Mouse (Mus musculus) heart, embryonic 16.5 days (tissue): ENCODE measurements around the gene Slc6a1. TPM values are rescaled to one million over a fixed set of nuclear protein-coding genes. Genes with fewer than 3 reads are reported as not detected.

Experiments used
- ATAC-seq: fragments of 200-750 bp; cut with Nextera tagmentation; replicated peaks from 2 replicates; pipeline ENCODE4 v1.8.0; 2017; ENCODE audit warnings: moderate number of reproducible peaks; ENCODE audit not compliant: insufficient read depth, low FRiP score; ENCODE audit errors: extremely low read depth
- H3K27ac ChIP-seq: fragments of 300-500 bp; sonication (generic); 2 replicates; pipeline ENCODE4 v1.5.1; 2014; ENCODE audit warnings: mild to moderate bottlenecking, low read length, control low read depth, moderate library complexity
- H3K27me3 ChIP-seq: fragments of 300-500 bp; sonication (generic); 2 replicates; pipeline ENCODE4 v1.6.1; 2014; ENCODE audit warnings: low read length, mixed read lengths; ENCODE audit not compliant: control insufficient read depth, insufficient read depth
- H3K36me3 ChIP-seq: fragments of 300-500 bp; sonication (generic); 2 replicates; pipeline ENCODE4 v1.6.1; 2014; ENCODE audit not compliant: control insufficient read depth, insufficient read depth
- H3K4me1 ChIP-seq: fragments of 300-500 bp; sonication (generic); 2 replicates; pipeline ENCODE4 v1.6.1; 2014; ENCODE audit warnings: low read length, mixed read lengths; ENCODE audit not compliant: control insufficient read depth, insufficient read depth
- H3K4me2 ChIP-seq: fragments of 300-500 bp; sonication (generic); 2 replicates; pipeline ENCODE4 v1.6.1; 2014; ENCODE audit warnings: low read depth, mild to moderate bottlenecking, control low read depth, low read length
- H3K4me3 ChIP-seq: fragments of 300-500 bp; sonication (generic); 2 replicates; pipeline ENCODE4 v1.5.1; 2014; ENCODE audit warnings: mild to moderate bottlenecking, control low read depth, low read length
- H3K9ac ChIP-seq: fragments of 300-500 bp; sonication (generic); 2 replicates; pipeline ENCODE4 v1.6.1; 2014; ENCODE audit warnings: low read length, control low read depth
- H3K9me3 ChIP-seq: fragments of 300-500 bp; sonication (generic); replicated peaks from 2 replicates; pipeline ENCODE4 v1.6.1; 2016; ENCODE audit warnings: low read length; ENCODE audit not compliant: control insufficient read depth
- WGBS: fragments of 180-500 bp; shearing (Covaris S2); extraction: QIAGEN DNeasy Blood & Tissue Kit; methylation state at CpG from one replicate; pipeline ENCODE4 v1.1.7; 2014; 5-methylcytosine and 5-hydroxymethylcytosine counted together
- polyA plus RNA-seq: library from polyadenylated mRNA; unstranded; fragments of >200 nt; fragmentation: Nextera tagmentation; extraction: Ambion mirVana; gene quantifications from 2 replicates; pipeline ENCODE4 v1.2.1, GENCODE M21; 2015

Slc6a1 gene
- polyA plus RNA-seq, 1 experiment from 2014 or later = 0.42 TPM

DNA sequence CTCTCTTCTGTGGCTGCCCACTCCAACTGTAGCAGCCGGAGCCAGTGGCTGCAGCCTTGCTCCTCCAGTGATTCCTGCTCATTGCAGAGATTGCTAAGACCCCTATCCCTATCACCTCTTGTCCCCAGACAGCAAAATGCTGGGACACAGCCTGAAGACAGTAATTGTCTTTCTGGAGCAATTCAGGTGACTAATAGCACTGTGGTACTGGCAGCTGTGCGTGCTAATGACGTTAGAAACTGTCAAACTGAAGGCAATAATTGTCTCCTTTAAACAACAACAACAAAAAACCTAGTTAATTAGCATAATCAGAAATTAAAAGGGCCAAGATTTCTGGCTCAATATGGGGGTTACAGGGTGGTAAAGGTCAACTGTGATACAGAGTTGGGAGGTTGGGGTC is 18.4 kb upstream of the Slc6a1 start:
- Histone ChIP-seq H3K9me3 (no peaks in the 10 kb centered on the region), H3K27me3 (0 out of 2 replicates have a peak, but pooled peaks cover 4% of the 10 kb centered on the region), H3K4me1 (peaks cover 5% of the 10 kb centered on the region; the same call in 1 of the 2 replicates), H3K4me3 (no peak overlapping the region), H3K9ac (no peak overlapping the region), H3K27ac (no peak overlapping the region), H3K36me3 (no peaks in the 10 kb centered on the region), H3K4me2 (no peak overlapping the region)
- 79% methylated on average over 3 of the region's 3 CpGs for WGBS
- ATAC-seq = no peak

DNA sequence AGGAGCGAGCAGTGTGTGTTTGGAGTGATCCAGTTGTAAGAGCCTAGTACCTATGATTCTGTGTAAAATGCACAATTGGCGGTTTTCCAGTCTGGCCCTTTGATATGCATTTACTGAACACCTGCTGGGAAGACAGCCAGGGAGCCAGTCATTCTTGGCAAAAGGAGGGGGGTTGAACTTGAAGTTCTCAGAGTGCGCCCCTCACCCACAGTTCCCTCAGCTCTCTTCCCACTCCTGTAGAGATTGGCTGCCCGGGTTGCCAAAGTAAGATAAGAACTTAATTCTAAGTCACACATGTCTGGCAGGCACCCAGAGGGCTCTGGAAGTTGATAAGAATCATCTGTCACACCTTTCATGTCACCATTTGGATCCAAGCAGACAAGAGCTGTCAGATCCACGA is 18.0 kb upstream of the Slc6a1 start:
- Histone ChIP-seq H3K36me3 (no peaks in the 10 kb centered on the region), H3K4me2 (no peak overlapping the region), H3K9me3 (no peaks in the 10 kb centered on the region), H3K9ac (no peak overlapping the region), H3K27me3 (peaks cover 4% of the 10 kb centered on the region; the same call in 1 of the 2 replicates), H3K4me1 (peaks cover 5% of the 10 kb centered on the region; the same call in 1 of the 2 replicates), H3K27ac (no peak overlapping the region), H3K4me3 (no peak overlapping the region)
- WGBS = 29% methylated on average over 5 of the region's 5 CpGs
- no peak for ATAC-seq

DNA sequence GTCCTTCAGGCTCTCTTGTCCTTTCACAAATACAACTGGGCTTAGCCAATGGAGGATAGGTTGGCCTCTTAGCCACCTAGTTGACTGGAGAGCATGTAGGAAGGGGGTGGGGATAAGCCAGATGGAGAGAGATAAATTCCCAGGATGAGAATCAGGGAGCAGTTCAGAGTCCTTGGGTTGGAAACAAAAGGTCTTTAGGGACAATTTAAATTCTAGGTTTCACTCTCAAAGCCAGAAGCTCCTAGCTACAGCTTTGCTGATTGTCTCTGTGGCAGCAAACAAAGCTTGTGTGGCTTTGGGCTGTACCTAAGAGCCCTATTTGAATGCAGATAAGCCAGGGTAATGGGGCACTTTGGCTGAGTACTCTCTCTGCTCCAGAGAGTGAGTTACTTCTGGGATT is 16.2 kb upstream of the Slc6a1 start:
- Histone ChIP-seq H3K27ac (no peak overlapping the region), H3K27me3 (peaks cover 7% of the 10 kb centered on the region; the same call in 1 of the 2 replicates), H3K9me3 (no peaks in the 10 kb centered on the region), H3K36me3 (no peaks in the 10 kb centered on the region), H3K4me2 (no peak overlapping the region), H3K4me1 (peaks cover 5% of the 10 kb centered on the region; the same call in 1 of the 2 replicates), H3K4me3 (no peak overlapping the region), H3K9ac (no peak overlapping the region)
- no peak for ATAC-seq

DNA sequence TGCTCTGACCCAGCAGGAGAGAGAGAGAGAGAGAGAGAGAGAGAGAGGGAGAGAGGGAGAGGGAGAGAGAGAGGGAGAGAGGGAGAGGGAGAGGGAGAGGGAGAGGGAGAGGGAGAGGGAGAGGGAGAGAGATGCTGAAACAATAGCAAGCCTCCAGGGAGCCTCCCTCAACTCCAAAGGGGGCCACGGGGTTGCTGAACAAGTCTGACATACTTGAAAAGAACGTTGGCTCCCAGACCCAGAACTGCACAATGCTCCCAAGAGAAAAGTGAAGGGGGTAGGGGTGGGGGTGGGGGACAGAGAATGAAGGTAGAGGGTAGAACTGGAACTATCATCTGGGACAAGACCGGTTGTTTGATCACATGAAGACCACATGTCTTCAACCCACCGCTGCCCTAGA is 14.5 kb upstream of the Slc6a1 start:
- Histone ChIP-seq H3K27me3 (peaks cover 7% of the 10 kb centered on the region; the same call in 1 of the 2 replicates), H3K4me3 (no peak overlapping the region), H3K9ac (no peak overlapping the region)

DNA sequence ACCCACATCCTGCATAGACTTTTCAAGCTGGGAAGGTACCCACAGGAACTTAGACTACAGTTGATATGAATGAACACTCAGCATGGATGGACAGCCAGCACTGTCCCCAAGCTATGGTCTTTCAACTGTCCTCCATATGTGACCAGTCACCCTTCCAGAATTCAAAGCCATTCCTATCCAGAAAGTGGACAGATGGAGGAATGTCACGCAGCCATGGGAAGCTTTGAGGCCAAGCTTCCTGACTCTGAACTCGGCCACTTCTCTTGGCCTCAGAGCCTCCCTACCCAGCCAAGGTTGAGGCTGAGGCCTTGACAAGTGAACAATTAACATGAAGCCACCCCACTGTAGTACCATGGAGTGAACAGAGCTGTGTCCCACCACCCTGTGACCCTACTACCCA is 12.8 kb upstream of the Slc6a1 start:
- H3K36me3 ChIP-seq = no peaks in the 10 kb centered on the region
- no peak overlapping the region for H3K4me3 ChIP-seq
- no peaks in the 10 kb centered on the region for H3K9me3 ChIP-seq
- peaks cover 20% of the 10 kb centered on the region for H3K27me3 ChIP-seq
- no peaks in the 10 kb centered on the region; the same call in 1 of the 2 replicates for H3K4me1 ChIP-seq
- no peak for ATAC-seq
- H3K9ac ChIP-seq = no peak overlapping the region
- 87% methylated on average over 2 of the region's 2 CpGs for WGBS
- H3K4me2 ChIP-seq = no peak overlapping the region
- H3K27ac ChIP-seq = no peak overlapping the region

More for the DNA sequence above, 14.5 kb upstream of the Slc6a1 start:
- no peak for ATAC-seq
- H3K9me3 ChIP-seq = no peaks in the 10 kb centered on the region
- 37% methylated on average over 4 of the region's 4 CpGs for WGBS
- no peak overlapping the region for H3K27ac ChIP-seq
- H3K4me1 ChIP-seq = peaks cover 5% of the 10 kb centered on the region
- H3K36me3 ChIP-seq = no peaks in the 10 kb centered on the region
- no peak overlapping the region for H3K4me2 ChIP-seq

DNA sequence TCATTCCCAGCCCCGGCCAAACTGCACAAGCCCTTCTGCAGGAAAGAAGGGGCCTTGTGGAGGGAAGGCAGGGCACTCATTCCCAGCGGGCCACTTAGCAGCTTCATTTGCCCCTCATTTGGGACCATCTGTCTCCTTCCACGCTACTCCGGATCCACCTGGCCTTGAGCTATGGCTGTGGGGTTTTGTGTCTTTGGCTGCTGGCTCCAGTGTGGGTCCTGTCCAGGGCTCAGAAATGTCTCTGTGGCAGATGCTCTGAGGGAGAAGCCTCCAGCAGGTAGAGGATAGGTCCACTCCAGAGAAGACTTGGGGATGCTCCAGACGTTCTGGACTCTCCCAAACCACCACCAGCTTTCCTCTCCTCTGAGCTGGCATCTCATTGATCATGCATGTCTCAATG is 11.6 kb upstream of the Slc6a1 start:
- no peak overlapping the region for H3K4me3 ChIP-seq
- no peak overlapping the region for H3K4me2 ChIP-seq
- H3K27me3 ChIP-seq = peaks cover 22% of the 10 kb centered on the region
- 55% methylated on average over 5 of the region's 5 CpGs for WGBS
- H3K4me1 ChIP-seq = no peaks in the 10 kb centered on the region; the same call in 1 of the 2 replicates
- H3K36me3 ChIP-seq = no peaks in the 10 kb centered on the region
- no peaks in the 10 kb centered on the region for H3K9me3 ChIP-seq
- no peak for ATAC-seq
- H3K27ac ChIP-seq = no peak overlapping the region
- no peak overlapping the region for H3K9ac ChIP-seq

DNA sequence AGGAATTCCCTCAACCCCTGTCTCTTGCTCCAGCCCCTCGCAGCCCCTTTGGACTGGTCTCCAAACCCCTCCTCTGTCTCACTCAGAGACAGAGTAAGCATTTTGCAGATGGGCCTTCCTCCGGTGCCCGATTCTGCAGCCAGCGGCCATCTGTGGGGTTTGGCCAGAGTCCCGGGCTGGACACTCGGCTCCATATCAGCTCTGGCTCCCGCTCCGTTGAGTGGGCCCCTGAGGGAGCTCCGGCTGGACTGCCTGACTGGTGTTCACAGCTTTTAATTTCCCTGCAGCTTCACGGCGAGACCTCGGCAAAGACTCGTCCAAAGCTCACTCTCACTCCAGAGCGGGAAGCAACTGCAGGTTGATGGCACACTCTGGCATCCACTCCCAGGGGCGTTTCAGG is 10.2 kb upstream of the Slc6a1 start:
- H3K4me3 ChIP-seq = no peak overlapping the region
- no peak overlapping the region for H3K9ac ChIP-seq
- H3K4me1 ChIP-seq = no peaks in the 10 kb centered on the region; the same call in 1 of the 2 replicates
- no peaks in the 10 kb centered on the region for H3K36me3 ChIP-seq
- H3K27ac ChIP-seq = no peak overlapping the region
- no peak overlapping the region for H3K4me2 ChIP-seq
- H3K9me3 ChIP-seq = no peaks in the 10 kb centered on the region
- H3K27me3 ChIP-seq = peaks cover 28% of the 10 kb centered on the region
- 0 out of 2 replicates have a peak, but pooled peaks have one; percentile 35 for ATAC-seq
- WGBS = 42% methylated on average over 15 of the region's 15 CpGs

DNA sequence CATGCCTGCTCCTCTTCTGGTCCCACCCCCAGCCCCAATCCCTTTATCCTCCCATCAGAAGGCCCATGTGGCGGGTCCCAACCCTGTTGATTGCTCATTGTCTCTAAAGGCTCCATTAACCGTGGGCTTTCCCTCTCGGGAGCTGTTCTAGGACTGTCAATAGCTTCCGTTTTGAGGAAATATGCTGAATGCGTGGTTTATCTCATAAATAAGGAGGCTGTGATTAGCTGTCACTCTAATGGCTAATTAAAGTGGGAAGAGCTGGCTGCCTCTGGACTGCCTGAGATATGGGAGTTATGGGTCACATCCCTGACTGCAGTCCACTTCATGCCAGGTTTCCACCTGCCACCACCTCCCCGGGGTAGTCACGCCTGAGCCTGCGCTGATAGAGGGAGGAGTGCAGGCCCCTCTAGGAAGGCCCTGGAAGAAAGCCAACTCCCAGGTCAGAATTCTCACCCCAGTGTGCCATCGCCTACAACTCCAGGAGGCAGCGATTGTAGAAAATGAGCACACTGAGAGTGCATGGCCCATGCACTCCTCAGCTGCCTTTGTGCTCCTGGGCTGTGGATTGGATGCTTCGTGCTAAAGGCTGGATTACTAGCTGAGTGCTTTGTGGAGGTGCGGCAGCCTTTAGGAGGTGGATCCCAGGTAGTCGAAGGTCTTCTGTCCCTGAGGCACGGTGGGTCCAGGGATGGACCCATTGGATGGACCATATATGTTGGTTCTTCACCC is 8.3 kb upstream of the Slc6a1 start:
- H3K36me3 ChIP-seq = no peaks in the 10 kb centered on the region
- H3K9ac ChIP-seq = no peak overlapping the region
- ATAC-seq = peak; percentile 29
- H3K27me3 ChIP-seq = peaks cover 34% of the 10 kb centered on the region
- H3K9me3 ChIP-seq = no peaks in the 10 kb centered on the region
- H3K27ac ChIP-seq = no peak overlapping the region
- H3K4me1 ChIP-seq = no peaks in the 10 kb centered on the region; the same call in 1 of the 2 replicates
- WGBS = 30% methylated on average over 14 of the region's 14 CpGs
- no peak overlapping the region for H3K4me3 ChIP-seq
- H3K4me2 ChIP-seq = no peak overlapping the region

DNA sequence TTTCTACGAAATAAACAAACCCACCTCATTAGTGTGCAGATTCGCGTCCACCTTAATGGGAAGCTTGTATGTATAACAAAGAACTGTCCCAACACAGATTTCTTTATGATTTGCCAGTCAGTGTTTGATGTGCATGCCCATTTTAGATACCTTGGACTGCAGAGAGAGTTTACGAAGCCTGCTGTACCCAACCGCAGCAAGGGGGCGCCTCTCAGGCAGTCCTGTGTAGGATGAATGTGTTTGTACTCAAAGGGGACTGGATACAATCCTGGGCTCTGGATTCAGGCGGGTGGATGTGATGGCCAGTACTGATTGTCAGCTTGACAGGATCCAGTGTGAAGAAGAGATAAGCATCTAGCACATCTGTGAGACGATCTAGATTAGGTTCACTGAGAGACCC is 6.6 kb upstream of the Slc6a1 start:
- Histone ChIP-seq H3K27ac (no peak overlapping the region), H3K9me3 (peaks cover 2% of the 10 kb centered on the region; the same call in 1 of the 2 replicates), H3K27me3 (peaks cover 40% of the 10 kb centered on the region), H3K4me1 (no peaks in the 10 kb centered on the region; the same call in 1 of the 2 replicates), H3K4me2 (no peak overlapping the region), H3K4me3 (no peak overlapping the region), H3K9ac (no peak overlapping the region), H3K36me3 (no peaks in the 10 kb centered on the region)
- ATAC-seq = no peak
- WGBS = 54% methylated on average over 8 of the region's 8 CpGs
